Mouse (Mus musculus): ENCODE data around the gene Slc37a2. TPM values are rescaled to one million over a fixed set of nuclear protein-coding genes. Genes with fewer than 3 reads are reported as not detected.

Slc37a2 gene
- polyA plus RNA-seq, 1 experiment from 2014 or later, result 1.7 TPM

GRCm38 (mm10) chr9:37203884-37204283 is 51.7 kb downstream of the Slc37a2 start:
- DNase-seq (ENCODE audit: low spot score) (no peak), ATAC-seq (replicated peaks; ENCODE audit: low FRiP score) (no peak)
- Histone ChIP-seq H3K9ac (ENCODE audit: low read depth, low read length) (no peak overlapping the region), H3K4me3 (ENCODE audit: low read depth, low read length) (no peak overlapping the region), H3K9me3 (ENCODE audit: control insufficient read depth, low read length) (no peaks in the 10 kb centered on the region), H3K27me3 (replicated peaks; ENCODE audit: control insufficient read depth, insufficient read depth, low read length) (no peaks in the 10 kb centered on the region), H3K4me2 (no peak overlapping the region), H3K4me1 (replicated peaks; ENCODE audit: control insufficient read depth, insufficient read depth, low read length) (0 out of 2 replicates have a peak, but pooled peaks cover 5% of the 10 kb centered on the region), H3K36me3 (ENCODE audit: control insufficient read depth, insufficient read depth, low read length) (no peaks in the 10 kb centered on the region), H3K27ac (ENCODE audit: low read depth, low read length) (no peak overlapping the region)
- WGBS, result 64% methylated on average over 5 of the region's 5 CpGs

- no peak overlapping the region for H3K4me3 ChIP-seq (ENCODE audit: low read depth, low read length)
- no peak overlapping the region for H3K9ac ChIP-seq (ENCODE audit: low read depth, low read length)
- no peaks in the 10 kb centered on the region for H3K36me3 ChIP-seq (ENCODE audit: control insufficient read depth, insufficient read depth, low read length)
- no peak overlapping the region for H3K27ac ChIP-seq (ENCODE audit: low read depth, low read length)
- WGBS, result 73% methylated on average over 5 of the region's 5 CpGs
- H3K27me3 ChIP-seq (replicated peaks; ENCODE audit: control insufficient read depth, insufficient read depth, low read length), result no peaks in the 10 kb centered on the region
- no peaks in the 10 kb centered on the region for H3K9me3 ChIP-seq (ENCODE audit: control insufficient read depth, low read length)
- no peaks in the 10 kb centered on the region for H3K4me1 ChIP-seq (replicated peaks; ENCODE audit: control insufficient read depth, insufficient read depth, low read length)
- no peak for ATAC-seq (replicated peaks; ENCODE audit: low FRiP score)
- no peak overlapping the region for H3K4me2 ChIP-seq
- no peak for DNase-seq (ENCODE audit: low spot score)
These were observed 55.1 kb downstream of the Slc37a2 start for GRCm38 (mm10) chr9:37200414-37200813.

- no peaks in the 10 kb centered on the region for H3K27me3 ChIP-seq (replicated peaks; ENCODE audit: control insufficient read depth, insufficient read depth, low read length)
- no peak for DNase-seq (ENCODE audit: low spot score)
- no peak overlapping the region for H3K4me2 ChIP-seq
- H3K27ac ChIP-seq (ENCODE audit: low read depth, low read length), result no peak overlapping the region
- H3K9ac ChIP-seq (ENCODE audit: low read depth, low read length), result no peak overlapping the region
- no peak for ATAC-seq (replicated peaks; ENCODE audit: low FRiP score)
- no peaks in the 10 kb centered on the region for H3K36me3 ChIP-seq (ENCODE audit: control insufficient read depth, insufficient read depth, low read length)
- H3K4me1 ChIP-seq (replicated peaks; ENCODE audit: control insufficient read depth, insufficient read depth, low read length), result no peaks in the 10 kb centered on the region
- WGBS, result 58% methylated on average over 4 of the region's 4 CpGs
- H3K9me3 ChIP-seq (ENCODE audit: control insufficient read depth, low read length), result no peaks in the 10 kb centered on the region
- H3K4me3 ChIP-seq (ENCODE audit: low read depth, low read length), result no peak overlapping the region
These were observed 58.5 kb downstream of the Slc37a2 start for GRCm38 (mm10) chr9:37197067-37197466.

GRCm38 (mm10) chr9:37188024-37188423 is 67.5 kb downstream of the Slc37a2 start:
- Histone ChIP-seq H3K4me1 (replicated peaks; ENCODE audit: control insufficient read depth, insufficient read depth, low read length) (no peaks in the 10 kb centered on the region), H3K9me3 (ENCODE audit: control insufficient read depth, low read length) (no peaks in the 10 kb centered on the region), H3K4me2 (no peak overlapping the region), H3K27ac (ENCODE audit: low read depth, low read length) (no peak overlapping the region), H3K36me3 (ENCODE audit: control insufficient read depth, insufficient read depth, low read length) (no peaks in the 10 kb centered on the region), H3K9ac (ENCODE audit: low read depth, low read length) (no peak overlapping the region), H3K27me3 (replicated peaks; ENCODE audit: control insufficient read depth, insufficient read depth, low read length) (no peaks in the 10 kb centered on the region), H3K4me3 (ENCODE audit: low read depth, low read length) (no peak overlapping the region)
- ATAC-seq (replicated peaks; ENCODE audit: low FRiP score), result no peak
- DNase-seq (ENCODE audit: low spot score), result no peak
- 78% methylated on average over 3 of the region's 3 CpGs for WGBS

GRCm38 (mm10) chr9:37187407-37187806 is 68.1 kb downstream of the Slc37a2 start:
- H3K27me3 ChIP-seq (replicated peaks; ENCODE audit: control insufficient read depth, insufficient read depth, low read length), result no peaks in the 10 kb centered on the region
- H3K27ac ChIP-seq (ENCODE audit: low read depth, low read length), result no peak overlapping the region
- H3K4me3 ChIP-seq (ENCODE audit: low read depth, low read length), result no peak overlapping the region
- no peak overlapping the region for H3K9ac ChIP-seq (ENCODE audit: low read depth, low read length)
- no peak overlapping the region for H3K4me2 ChIP-seq
- no peaks in the 10 kb centered on the region for H3K36me3 ChIP-seq (ENCODE audit: control insufficient read depth, insufficient read depth, low read length)
- DNase-seq (ENCODE audit: low spot score) (no peak), ATAC-seq (replicated peaks; ENCODE audit: low FRiP score) (no peak)
- H3K9me3 ChIP-seq (ENCODE audit: control insufficient read depth, low read length), result no peaks in the 10 kb centered on the region
- 83% methylated on average over 5 of the region's 5 CpGs for WGBS
- no peaks in the 10 kb centered on the region for H3K4me1 ChIP-seq (replicated peaks; ENCODE audit: control insufficient read depth, insufficient read depth, low read length)

- DNase-seq (ENCODE audit: low spot score) (no peak), ATAC-seq (replicated peaks; ENCODE audit: low FRiP score) (no peak)
- Histone ChIP-seq H3K4me3 (ENCODE audit: low read depth, low read length) (no peak overlapping the region), H3K27ac (ENCODE audit: low read depth, low read length) (no peak overlapping the region), H3K36me3 (ENCODE audit: control insufficient read depth, insufficient read depth, low read length) (no peaks in the 10 kb centered on the region), H3K9me3 (ENCODE audit: control insufficient read depth, low read length) (no peaks in the 10 kb centered on the region), H3K27me3 (replicated peaks; ENCODE audit: control insufficient read depth, insufficient read depth, low read length) (no peaks in the 10 kb centered on the region), H3K9ac (ENCODE audit: low read depth, low read length) (no peak overlapping the region), H3K4me1 (replicated peaks; ENCODE audit: control insufficient read depth, insufficient read depth, low read length) (no peaks in the 10 kb centered on the region), H3K4me2 (no peak overlapping the region)
- 78% methylated on average over 2 of the region's 2 CpGs for WGBS
These were observed 72.4 kb downstream of the Slc37a2 start for GRCm38 (mm10) chr9:37183176-37183575.

- Histone ChIP-seq H3K36me3 (ENCODE audit: control insufficient read depth, insufficient read depth, low read length) (no peaks in the 10 kb centered on the region), H3K27ac (ENCODE audit: low read depth, low read length) (no peak overlapping the region), H3K4me2 (no peak overlapping the region), H3K27me3 (replicated peaks; ENCODE audit: control insufficient read depth, insufficient read depth, low read length) (peaks cover under 1% of the 10 kb centered on the region; the same call in 1 of the 2 replicates), H3K9ac (ENCODE audit: low read depth, low read length) (no peak overlapping the region), H3K4me1 (replicated peaks; ENCODE audit: control insufficient read depth, insufficient read depth, low read length) (no peaks in the 10 kb centered on the region), H3K4me3 (ENCODE audit: low read depth, low read length) (no peak overlapping the region), H3K9me3 (ENCODE audit: control insufficient read depth, low read length) (no peaks in the 10 kb centered on the region)
- ATAC-seq (replicated peaks; ENCODE audit: low FRiP score) (no peak), DNase-seq (ENCODE audit: low spot score) (no peak)
- 75% methylated on average over 5 of the region's 5 CpGs for WGBS
These were observed 73.9 kb downstream of the Slc37a2 start for GRCm38 (mm10) chr9:37181596-37181995.

GRCm38 (mm10) chr9:37179596-37179995 is 75.9 kb downstream of the Slc37a2 start:
- Histone ChIP-seq H3K4me1 (replicated peaks; ENCODE audit: control insufficient read depth, insufficient read depth, low read length) (no peaks in the 10 kb centered on the region), H3K4me2 (no peak overlapping the region), H3K27ac (ENCODE audit: low read depth, low read length) (no peak overlapping the region), H3K27me3 (replicated peaks; ENCODE audit: control insufficient read depth, insufficient read depth, low read length) (peaks cover 5% of the 10 kb centered on the region), H3K4me3 (ENCODE audit: low read depth, low read length) (no peak overlapping the region), H3K9ac (ENCODE audit: low read depth, low read length) (no peak overlapping the region), H3K36me3 (ENCODE audit: control insufficient read depth, insufficient read depth, low read length) (no peaks in the 10 kb centered on the region), H3K9me3 (ENCODE audit: control insufficient read depth, low read length) (no peaks in the 10 kb centered on the region)
- WGBS, result 79% methylated on average over 4 of the region's 4 CpGs
- DNase-seq (ENCODE audit: low spot score) (no peak), ATAC-seq (replicated peaks; ENCODE audit: low FRiP score) (no peak)

GRCm38 (mm10) chr9:37178911-37179310 is 76.6 kb downstream of the Slc37a2 start:
- no peak for ATAC-seq (replicated peaks; ENCODE audit: low FRiP score)

More at GRCm38 (mm10) chr9:37178911-37179310, 76.6 kb downstream of the Slc37a2 start:
- Histone ChIP-seq H3K27me3 (replicated peaks; ENCODE audit: control insufficient read depth, insufficient read depth, low read length) (peaks cover 5% of the 10 kb centered on the region), H3K27ac (ENCODE audit: low read depth, low read length) (no peak overlapping the region), H3K36me3 (ENCODE audit: control insufficient read depth, insufficient read depth, low read length) (no peaks in the 10 kb centered on the region), H3K4me3 (ENCODE audit: low read depth, low read length) (no peak overlapping the region), H3K9ac (ENCODE audit: low read depth, low read length) (no peak overlapping the region), H3K9me3 (ENCODE audit: control insufficient read depth, low read length) (no peaks in the 10 kb centered on the region), H3K4me2 (no peak overlapping the region), H3K4me1 (replicated peaks; ENCODE audit: control insufficient read depth, insufficient read depth, low read length) (no peaks in the 10 kb centered on the region)
- no peak for DNase-seq (ENCODE audit: low spot score)
- WGBS, result 30% methylated on average over 4 of the region's 4 CpGs

Measured in liver, embryonic 11.5 days (tissue).